Mouse (Mus musculus): ENCODE measurements around the gene Dlgap1. TPM values are rescaled to one million over a fixed set of nuclear protein-coding genes. Genes with fewer than 3 reads are reported as not detected.
A peak's percentile ranks its signal among the peaks of the same experiment; 100 is the strongest.
"Not testable (repeated sequence)": the region's sequence is repeated elsewhere in the genome, so short reads cannot be mapped to it uniquely, and the experiment has no call there.

Dlgap1 gene
- polyA plus RNA-seq, 1 experiment from 2014 or later = not detected

GRCm38 (mm10) chr17:70835071-70835790, 866.4 kb downstream of the Dlgap1 start:
- 9% methylated on average over 10 of the region's 10 CpGs for WGBS (ENCODE audit: missing documents)

GRCm38 (mm10) chr17:70836820-70837219, 867.9 kb downstream of the Dlgap1 start:
- peaks cover 4% of the 10 kb centered on the region; the same call in 1 of the 2 replicates for H3K36me3 ChIP-seq (ENCODE audit: inconsistent target)
- peaks cover 63% of the 10 kb centered on the region for H3K79me2 ChIP-seq (ENCODE audit: inconsistent target)
- 91% methylated on average over 7 of the region's 7 CpGs for WGBS (ENCODE audit: missing documents)
- H3K27ac ChIP-seq = no peak overlapping the region
- no peak overlapping the region for H3K4me3 ChIP-seq (ENCODE audit: inconsistent target)

More at GRCm38 (mm10) chr17:70835071-70835790, 866.4 kb downstream of the Dlgap1 start:
- H3K4me3 ChIP-seq (ENCODE audit: inconsistent target) = peak overlapping the region; percentile 60
- H3K36me3 ChIP-seq (ENCODE audit: inconsistent target) = 0 out of 2 replicates have a peak, but pooled peaks cover 4% of the 10 kb centered on the region
- H3K27ac ChIP-seq = peak overlapping the region; percentile 97
- H3K79me2 ChIP-seq (ENCODE audit: inconsistent target) = peaks cover 57% of the 10 kb centered on the region

GRCm38 (mm10) chr17:70837474-70837873, 868.6 kb downstream of the Dlgap1 start:
- WGBS (ENCODE audit: missing documents) = 94% methylated on average over 2 of the region's 6 CpGs
- not testable (repeated sequence) for H3K27ac ChIP-seq; H3K36me3 ChIP-seq (ENCODE audit: inconsistent target); H3K4me3 ChIP-seq (ENCODE audit: inconsistent target)
- H3K79me2 ChIP-seq (ENCODE audit: inconsistent target) = peaks cover 70% of the 10 kb centered on the region

- 94% methylated on average over 6 of the region's 7 CpGs for WGBS (ENCODE audit: missing documents)
- Histone ChIP-seq H3K4me3 (ENCODE audit: inconsistent target) (no peak overlapping the region), H3K79me2 (ENCODE audit: inconsistent target) (peaks cover 75% of the 10 kb centered on the region), H3K36me3 (ENCODE audit: inconsistent target) (peaks cover 9% of the 10 kb centered on the region), H3K27ac (no peak overlapping the region)
These were observed 869.2 kb downstream of the Dlgap1 start for GRCm38 (mm10) chr17:70838031-70838430.

GRCm38 (mm10) chr17:70838533-70838932, 869.7 kb downstream of the Dlgap1 start:
- H3K4me3 ChIP-seq (ENCODE audit: inconsistent target) = no peak overlapping the region

GRCm38 (mm10) chr17:70843252-70843651, 874.4 kb downstream of the Dlgap1 start:
- 98% methylated on average over 4 of the region's 4 CpGs for WGBS (ENCODE audit: missing documents)
- Histone ChIP-seq H3K4me3 (ENCODE audit: inconsistent target) (no peak overlapping the region), H3K79me2 (ENCODE audit: inconsistent target) (peaks cover 77% of the 10 kb centered on the region), H3K36me3 (ENCODE audit: inconsistent target) (peaks cover 38% of the 10 kb centered on the region), H3K27ac (no peak overlapping the region)

More at GRCm38 (mm10) chr17:70838533-70838932, 869.7 kb downstream of the Dlgap1 start:
- H3K27ac ChIP-seq = no peak overlapping the region
- H3K36me3 ChIP-seq (ENCODE audit: inconsistent target) = peaks cover 13% of the 10 kb centered on the region
- H3K79me2 ChIP-seq (ENCODE audit: inconsistent target) = peaks cover 76% of the 10 kb centered on the region
- WGBS (ENCODE audit: missing documents) = 91% methylated on average over 5 of the region's 5 CpGs

- Histone ChIP-seq H3K79me2 (ENCODE audit: inconsistent target) (peaks cover 88% of the 10 kb centered on the region), H3K27ac (no peak overlapping the region), H3K4me3 (ENCODE audit: inconsistent target) (no peak overlapping the region), H3K36me3 (ENCODE audit: inconsistent target) (peaks cover 35% of the 10 kb centered on the region)
- WGBS (ENCODE audit: missing documents) = 82% methylated on average over 9 of the region's 10 CpGs
These were observed 876.1 kb downstream of the Dlgap1 start for GRCm38 (mm10) chr17:70844971-70845370.

- Histone ChIP-seq H3K79me2 (ENCODE audit: inconsistent target) (peaks cover 94% of the 10 kb centered on the region), H3K27ac (no peak overlapping the region), H3K4me3 (ENCODE audit: inconsistent target) (no peak overlapping the region), H3K36me3 (ENCODE audit: inconsistent target) (peaks cover 35% of the 10 kb centered on the region)
- WGBS (ENCODE audit: missing documents) = 75% methylated on average over 2 of the region's 2 CpGs
These were observed 876.7 kb downstream of the Dlgap1 start for GRCm38 (mm10) chr17:70845543-70845942.

- peaks cover 35% of the 10 kb centered on the region for H3K36me3 ChIP-seq (ENCODE audit: inconsistent target)
- peaks cover 96% of the 10 kb centered on the region for H3K79me2 ChIP-seq (ENCODE audit: inconsistent target)
- peak overlapping the region; percentile 98 for H3K27ac ChIP-seq
- WGBS (ENCODE audit: missing documents) = 44% methylated on average over 8 of the region's 8 CpGs
- no peak overlapping the region for H3K4me3 ChIP-seq (ENCODE audit: inconsistent target)
These were observed 877.3 kb downstream of the Dlgap1 start for GRCm38 (mm10) chr17:70846111-70846644.

- Histone ChIP-seq H3K36me3 (ENCODE audit: inconsistent target) (peaks cover 35% of the 10 kb centered on the region), H3K4me3 (ENCODE audit: inconsistent target) (peak overlapping the region; percentile 77), H3K79me2 (ENCODE audit: inconsistent target) (peaks cover 87% of the 10 kb centered on the region), H3K27ac (peak overlapping the region; percentile 98)
- 0% methylated on average over 4 of the region's 4 CpGs for WGBS (ENCODE audit: missing documents)
These were observed 878.2 kb downstream of the Dlgap1 start for GRCm38 (mm10) chr17:70847086-70847485.

- WGBS (ENCODE audit: missing documents) = 1% methylated on average over 16 of the region's 17 CpGs
- Histone ChIP-seq H3K27ac (peak overlapping the region; percentile 98), H3K4me3 (ENCODE audit: inconsistent target) (peak overlapping the region; percentile 77), H3K36me3 (ENCODE audit: inconsistent target) (peaks cover 31% of the 10 kb centered on the region), H3K79me2 (ENCODE audit: inconsistent target) (peaks cover 78% of the 10 kb centered on the region)
These were observed 879.1 kb downstream of the Dlgap1 start for GRCm38 (mm10) chr17:70847751-70848510.

- H3K27ac ChIP-seq = peak overlapping the region; percentile 98
- H3K79me2 ChIP-seq (ENCODE audit: inconsistent target) = peaks cover 70% of the 10 kb centered on the region
- peak overlapping the region; percentile 77 for H3K4me3 ChIP-seq (ENCODE audit: inconsistent target)
- WGBS (ENCODE audit: missing documents) = 1% methylated on average over 23 of the region's 23 CpGs
- H3K36me3 ChIP-seq (ENCODE audit: inconsistent target) = peaks cover 24% of the 10 kb centered on the region
These were observed 879.9 kb downstream of the Dlgap1 start for GRCm38 (mm10) chr17:70848511-70849398.

GRCm38 (mm10) chr17:70849399-70850232, 880.7 kb downstream of the Dlgap1 start:
- WGBS (ENCODE audit: missing documents) = under 1% methylated on average over 32 of the region's 33 CpGs
- Histone ChIP-seq H3K27ac (peak overlapping the region; percentile 98), H3K36me3 (ENCODE audit: inconsistent target) (peaks cover 16% of the 10 kb centered on the region), H3K4me3 (ENCODE audit: inconsistent target) (peak overlapping the region; percentile 77), H3K79me2 (ENCODE audit: inconsistent target) (peaks cover 70% of the 10 kb centered on the region)

Measured in macrophage (primary cell).